Mouse (Mus musculus): ENCODE results near the gene Auts2. TPM values are rescaled to one million over a fixed set of nuclear protein-coding genes. Genes with fewer than 3 reads are reported as not detected.

Auts2 gene
- polyA plus RNA-seq, 1 experiment from 2014 or later = 36.0 TPM

- no peak overlapping the region for H3K4me3 ChIP-seq (ENCODE audit: low read depth, low read length)
- no peaks in the 10 kb centered on the region for H3K9me3 ChIP-seq (ENCODE audit: control insufficient read depth, low read length)
- H3K4me1 ChIP-seq (ENCODE audit: control insufficient read depth, insufficient read depth, low read length) = peaks cover 14% of the 10 kb centered on the region
- no peak overlapping the region for H3K27ac ChIP-seq (ENCODE audit: low read depth, low read length)
- DNase-seq (ENCODE audit: low spot score, missing footprints) = no peak
- no peak overlapping the region for H3K4me2 ChIP-seq
- H3K9ac ChIP-seq (ENCODE audit: low read length) = no peak overlapping the region
- no peaks in the 10 kb centered on the region for H3K27me3 ChIP-seq (ENCODE audit: control insufficient read depth, insufficient read depth, low read length)
- ATAC-seq (ENCODE audit: low FRiP score) = no peak
- H3K36me3 ChIP-seq (ENCODE audit: control insufficient read depth, insufficient read depth, low read length) = no peaks in the 10 kb centered on the region
These were observed 746.1 kb downstream of the Auts2 start for GRCm38 (mm10) chr5:131797044-131797443.

DNA sequence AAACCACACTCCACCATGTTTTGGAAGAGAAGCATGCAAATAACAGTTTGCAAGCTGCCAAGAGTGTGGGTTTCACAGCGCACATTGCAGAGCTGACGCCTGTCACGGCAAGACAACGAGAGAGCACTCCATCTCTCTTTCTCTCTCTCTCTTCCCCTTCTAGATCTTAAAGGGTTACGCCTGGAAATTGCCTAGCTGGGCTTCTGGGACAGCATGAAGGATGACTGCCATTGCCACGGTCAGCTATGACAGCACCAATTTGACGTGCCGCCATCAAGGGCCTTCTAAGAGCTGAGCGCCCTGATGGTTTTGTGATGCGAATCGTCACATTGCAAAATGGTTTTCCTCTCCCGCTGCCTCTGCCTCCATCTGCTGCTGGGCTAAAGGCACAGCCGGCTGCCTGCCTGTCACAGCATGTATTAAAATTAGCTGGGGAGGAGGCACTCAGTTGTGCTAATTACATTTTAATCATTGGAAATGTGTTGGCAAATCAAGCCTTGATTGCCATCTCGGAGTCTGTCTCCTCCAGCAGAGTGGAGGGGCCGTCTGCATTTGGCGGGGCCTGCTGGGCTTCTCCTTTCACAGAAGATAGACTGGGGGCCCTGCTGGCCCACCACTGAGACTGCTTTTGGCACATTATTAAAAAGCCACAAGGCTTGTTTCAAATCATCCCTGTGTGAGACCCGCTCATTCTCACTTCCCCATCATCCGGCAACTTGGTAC, 748.6 kb downstream of the Auts2 start:
- Histone ChIP-seq H3K4me2 (no peak overlapping the region), H3K27me3 (ENCODE audit: control insufficient read depth, insufficient read depth, low read length) (no peaks in the 10 kb centered on the region), H3K4me1 (ENCODE audit: control insufficient read depth, insufficient read depth, low read length) (peaks cover 13% of the 10 kb centered on the region), H3K4me3 (ENCODE audit: low read depth, low read length) (no peak overlapping the region), H3K9ac (ENCODE audit: low read length) (no peak overlapping the region), H3K9me3 (ENCODE audit: control insufficient read depth, low read length) (no peaks in the 10 kb centered on the region), H3K36me3 (ENCODE audit: control insufficient read depth, insufficient read depth, low read length) (no peaks in the 10 kb centered on the region), H3K27ac (ENCODE audit: low read depth, low read length) (no peak overlapping the region)
- peak; percentile 35; the same call in 1 of the 2 replicates for ATAC-seq (ENCODE audit: low FRiP score)
- WGBS = 44% methylated on average over 18 of the region's 18 CpGs
- DNase-seq (ENCODE audit: low spot score, missing footprints) = no peak

GRCm38 (mm10) chr5:131789601-131790000, 753.5 kb downstream of the Auts2 start:
- Histone ChIP-seq H3K4me3 (ENCODE audit: low read depth, low read length) (no peak overlapping the region), H3K27ac (ENCODE audit: low read depth, low read length) (no peak overlapping the region), H3K4me2 (no peak overlapping the region), H3K27me3 (ENCODE audit: control insufficient read depth, insufficient read depth, low read length) (no peaks in the 10 kb centered on the region), H3K4me1 (ENCODE audit: control insufficient read depth, insufficient read depth, low read length) (peaks cover 13% of the 10 kb centered on the region), H3K9me3 (ENCODE audit: control insufficient read depth, low read length) (no peaks in the 10 kb centered on the region), H3K9ac (ENCODE audit: low read length) (no peak overlapping the region), H3K36me3 (ENCODE audit: control insufficient read depth, insufficient read depth, low read length) (no peaks in the 10 kb centered on the region)
- no peak for ATAC-seq (ENCODE audit: low FRiP score)
- no peak for DNase-seq (ENCODE audit: low spot score, missing footprints)
- 54% methylated on average over 8 of the region's 8 CpGs for WGBS

DNA sequence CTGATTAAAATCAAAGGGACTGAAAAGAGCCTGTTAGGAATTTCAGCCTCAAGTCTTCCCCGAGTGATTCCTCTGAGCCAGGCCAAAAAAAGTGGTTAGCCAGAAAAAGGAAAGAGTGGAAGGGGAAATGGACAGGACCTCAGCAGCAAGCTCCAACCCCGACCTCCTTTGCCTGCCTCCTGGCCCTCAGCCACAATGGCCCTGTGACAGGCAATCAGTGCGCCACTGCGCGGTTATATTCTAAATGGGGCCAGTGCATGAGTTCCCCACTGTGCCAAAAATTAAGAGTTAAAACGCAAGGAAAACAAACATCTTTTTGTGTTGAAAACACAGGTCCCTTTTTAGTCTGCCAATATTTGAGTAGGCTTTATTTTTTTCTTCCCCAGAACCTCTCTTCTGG, 755.1 kb downstream of the Auts2 start:
- ATAC-seq (ENCODE audit: low FRiP score) = no peak
- Histone ChIP-seq H3K4me1 (ENCODE audit: control insufficient read depth, insufficient read depth, low read length) (peaks cover 9% of the 10 kb centered on the region; the same call in 1 of the 2 replicates), H3K27me3 (ENCODE audit: control insufficient read depth, insufficient read depth, low read length) (no peaks in the 10 kb centered on the region), H3K4me3 (ENCODE audit: low read depth, low read length) (no peak overlapping the region), H3K9me3 (ENCODE audit: control insufficient read depth, low read length) (no peaks in the 10 kb centered on the region), H3K4me2 (no peak overlapping the region), H3K27ac (ENCODE audit: low read depth, low read length) (no peak overlapping the region), H3K9ac (ENCODE audit: low read length) (no peak overlapping the region), H3K36me3 (ENCODE audit: control insufficient read depth, insufficient read depth, low read length) (no peaks in the 10 kb centered on the region)
- WGBS = 47% methylated on average over 6 of the region's 6 CpGs
- no peak for DNase-seq (ENCODE audit: low spot score, missing footprints)

DNA sequence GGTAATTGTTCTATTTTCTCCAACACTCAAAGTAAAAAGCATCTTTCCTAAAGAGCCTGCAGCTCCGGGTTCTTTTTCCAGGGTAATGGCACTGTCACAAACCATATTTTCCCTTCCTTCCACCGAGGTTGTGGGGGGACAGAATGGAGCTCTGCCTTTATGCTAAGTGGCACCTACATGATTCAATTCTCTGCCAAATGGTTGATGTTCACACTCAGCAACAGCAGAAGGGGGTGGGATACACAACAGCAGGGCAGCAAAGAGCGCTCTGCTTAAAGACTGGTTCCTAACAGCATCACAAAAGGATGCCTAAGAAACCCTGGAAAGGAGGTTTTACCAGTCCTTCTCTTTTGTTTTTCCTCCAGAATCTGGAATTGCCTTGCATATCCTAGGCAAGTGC, 759.9 kb downstream of the Auts2 start:
- no peaks in the 10 kb centered on the region for H3K9me3 ChIP-seq (ENCODE audit: control insufficient read depth, low read length)
- WGBS = 36% methylated on average over 3 of the region's 3 CpGs
- no peak overlapping the region for H3K27ac ChIP-seq (ENCODE audit: low read depth, low read length)
- H3K9ac ChIP-seq (ENCODE audit: low read length) = no peak overlapping the region
- H3K4me1 ChIP-seq (ENCODE audit: control insufficient read depth, insufficient read depth, low read length) = peaks cover 5% of the 10 kb centered on the region
- no peak overlapping the region for H3K4me2 ChIP-seq
- no peaks in the 10 kb centered on the region for H3K27me3 ChIP-seq (ENCODE audit: control insufficient read depth, insufficient read depth, low read length)
- no peaks in the 10 kb centered on the region for H3K36me3 ChIP-seq (ENCODE audit: control insufficient read depth, insufficient read depth, low read length)
- DNase-seq (ENCODE audit: low spot score, missing footprints) = no peak
- no peak for ATAC-seq (ENCODE audit: low FRiP score)
- H3K4me3 ChIP-seq (ENCODE audit: low read depth, low read length) = no peak overlapping the region

DNA sequence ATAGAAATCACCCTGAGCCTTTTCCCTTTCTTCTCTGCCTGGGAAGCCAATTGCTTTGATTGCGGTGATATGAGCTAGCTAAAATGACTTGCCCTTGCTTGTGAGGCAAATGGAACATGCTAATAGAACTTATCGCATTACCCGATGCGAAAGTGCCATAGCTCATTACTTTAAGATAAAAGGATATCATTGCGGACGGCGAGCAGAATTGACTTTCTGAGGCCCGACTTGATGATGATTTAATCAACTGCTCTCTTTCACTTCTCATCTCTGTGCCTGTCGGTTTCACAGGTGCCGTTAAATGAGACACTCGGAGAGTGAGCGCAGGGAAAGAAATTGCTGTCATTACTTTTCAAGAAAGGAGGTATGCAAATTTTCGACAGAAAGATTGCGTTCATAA, 762.1 kb downstream of the Auts2 start:
- peaks cover 5% of the 10 kb centered on the region for H3K4me1 ChIP-seq (ENCODE audit: control insufficient read depth, insufficient read depth, low read length)
- no peak overlapping the region for H3K4me3 ChIP-seq (ENCODE audit: low read depth, low read length)
- no peak overlapping the region for H3K9ac ChIP-seq (ENCODE audit: low read length)
- no peaks in the 10 kb centered on the region for H3K36me3 ChIP-seq (ENCODE audit: control insufficient read depth, insufficient read depth, low read length)
- no peak overlapping the region for H3K27ac ChIP-seq (ENCODE audit: low read depth, low read length)
- DNase-seq (ENCODE audit: low spot score, missing footprints) = peak; percentile 54
- ATAC-seq (ENCODE audit: low FRiP score) = no peak
- 89% methylated on average over 14 of the region's 14 CpGs for WGBS
- no peaks in the 10 kb centered on the region for H3K27me3 ChIP-seq (ENCODE audit: control insufficient read depth, insufficient read depth, low read length)
- no peaks in the 10 kb centered on the region for H3K9me3 ChIP-seq (ENCODE audit: control insufficient read depth, low read length)
- no peak overlapping the region for H3K4me2 ChIP-seq

DNA sequence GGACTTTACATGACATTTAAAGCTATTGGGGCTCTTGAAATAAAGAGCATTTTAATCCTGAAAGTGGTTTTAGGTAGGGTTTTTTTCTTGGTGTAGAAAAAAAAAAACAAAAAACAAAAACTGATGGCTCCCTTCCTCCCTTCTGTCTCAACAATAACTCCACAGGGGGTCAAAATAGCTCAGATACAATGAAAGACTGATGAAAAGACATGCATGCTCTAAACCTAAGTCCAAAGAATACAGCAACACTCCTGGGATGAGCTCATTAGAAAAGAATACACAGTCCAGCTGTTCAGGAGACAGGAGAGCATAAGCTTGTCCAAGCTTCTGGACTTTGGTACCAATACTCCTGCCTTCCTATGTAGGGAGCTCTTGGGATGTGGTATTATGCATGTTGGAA, 764.0 kb downstream of the Auts2 start:
- Histone ChIP-seq H3K4me2 (no peak overlapping the region), H3K4me3 (ENCODE audit: low read depth, low read length) (no peak overlapping the region)
- peak; percentile 77 for DNase-seq (ENCODE audit: low spot score, missing footprints)

GRCm38 (mm10) chr5:131775672-131776071, 767.5 kb downstream of the Auts2 start:
- DNase-seq (ENCODE audit: low spot score, missing footprints) (peak; percentile 84), ATAC-seq (ENCODE audit: low FRiP score) (peak; percentile 27)
- whole genome bisulfite sequencing = 68% methylated on average over 5 of the region's 5 CpGs
- Histone ChIP-seq H3K4me3 (ENCODE audit: low read depth, low read length) (no peak overlapping the region), H3K4me2 (no peak overlapping the region), H3K27ac (ENCODE audit: low read depth, low read length) (no peak overlapping the region), H3K27me3 (ENCODE audit: control insufficient read depth, insufficient read depth, low read length) (no peaks in the 10 kb centered on the region), H3K36me3 (ENCODE audit: control insufficient read depth, insufficient read depth, low read length) (no peaks in the 10 kb centered on the region), H3K9ac (ENCODE audit: low read length) (no peak overlapping the region), H3K4me1 (ENCODE audit: control insufficient read depth, insufficient read depth, low read length) (peaks cover 8% of the 10 kb centered on the region), H3K9me3 (ENCODE audit: control insufficient read depth, low read length) (no peaks in the 10 kb centered on the region)

More for the DNA sequence above, 764.0 kb downstream of the Auts2 start:
- ATAC-seq (ENCODE audit: low FRiP score) = no peak
- peaks cover 10% of the 10 kb centered on the region for H3K4me1 ChIP-seq (ENCODE audit: control insufficient read depth, insufficient read depth, low read length)
- no peak overlapping the region for H3K27ac ChIP-seq (ENCODE audit: low read depth, low read length)
- H3K36me3 ChIP-seq (ENCODE audit: control insufficient read depth, insufficient read depth, low read length) = no peaks in the 10 kb centered on the region
- H3K9me3 ChIP-seq (ENCODE audit: control insufficient read depth, low read length) = no peaks in the 10 kb centered on the region
- H3K27me3 ChIP-seq (ENCODE audit: control insufficient read depth, insufficient read depth, low read length) = no peaks in the 10 kb centered on the region
- H3K9ac ChIP-seq (ENCODE audit: low read length) = no peak overlapping the region

- no peak overlapping the region for H3K9ac ChIP-seq (ENCODE audit: low read length)
- H3K4me1 ChIP-seq (ENCODE audit: control insufficient read depth, insufficient read depth, low read length) = peaks cover 8% of the 10 kb centered on the region
- 47% methylated on average over 12 of the region's 12 CpGs for WGBS
- no peak overlapping the region for H3K4me3 ChIP-seq (ENCODE audit: low read depth, low read length)
- no peaks in the 10 kb centered on the region for H3K36me3 ChIP-seq (ENCODE audit: control insufficient read depth, insufficient read depth, low read length)
- no peak overlapping the region for H3K27ac ChIP-seq (ENCODE audit: low read depth, low read length)
- H3K4me2 ChIP-seq = no peak overlapping the region
- DNase-seq (ENCODE audit: low spot score, missing footprints) = no peak
- ATAC-seq (ENCODE audit: low FRiP score) = peak; percentile 79
- no peaks in the 10 kb centered on the region for H3K27me3 ChIP-seq (ENCODE audit: control insufficient read depth, insufficient read depth, low read length)
- H3K9me3 ChIP-seq (ENCODE audit: control insufficient read depth, low read length) = no peaks in the 10 kb centered on the region
These were observed 767.9 kb downstream of the Auts2 start for GRCm38 (mm10) chr5:131775222-131775621.

Data from midbrain, embryonic 11.5 days (tissue).